Mouse (Mus musculus) liver, adult 2 months (tissue): ENCODE data around the gene Ebi3.

Experiments used
- CTCF ChIP-seq: fragments of 200-500 bp; IDR thresholded peaks from 2 replicates; pipeline ENCODE4 v1.5.1; 2011; ENCODE audit warnings: low read depth, low read length, control low read depth
- POLR2A ChIP-seq: fragments of 200-500 bp; IDR thresholded peaks from 2 replicates; pipeline ENCODE4 v1.6.1; 2011; ENCODE audit warnings: low read length, control low read depth; ENCODE audit not compliant: insufficient read depth; ENCODE audit errors: extremely low read depth

DNA sequence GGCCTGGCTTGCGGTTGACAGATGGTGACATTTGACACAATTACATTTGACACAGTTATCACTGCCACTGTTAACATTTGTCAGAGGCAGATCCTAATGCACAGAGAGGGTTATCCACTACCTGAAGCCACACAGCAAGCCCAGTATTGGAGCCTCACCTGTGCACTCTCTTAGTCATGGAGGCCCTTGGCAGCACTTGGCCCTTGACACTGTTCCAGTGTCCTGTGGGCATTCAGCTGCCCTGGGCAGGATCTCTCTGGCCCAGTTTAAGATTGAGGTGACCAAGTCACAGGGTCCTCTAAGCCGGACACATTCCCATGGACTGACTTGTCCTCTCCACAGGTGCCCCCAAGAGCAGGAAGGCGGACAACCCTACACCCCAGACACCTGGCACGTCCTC lies 14.7 kb downstream of the Ebi3 start:
- no peak for TF ChIP-seq CTCF
- no peak for TF ChIP-seq POLR2A
